Mouse (Mus musculus) CH12.LX (cell line): Measurements from ENCODE around the gene Edem2. TPM values are rescaled to one million over a fixed set of nuclear protein-coding genes. Genes with fewer than 3 reads are reported as not detected.
A peak's percentile ranks its signal among the peaks of the same experiment; 100 is the strongest.

ENCODE experiments used
- DNase-seq: peaks from one replicate; pipeline ENCODE4 v3.0.0-alpha.2; 2013; ENCODE audit errors: extremely low read depth
- H3K27ac ChIP-seq: 2 replicates; pipeline ENCODE4 v1.5.1; 2012; ENCODE audit warnings: low read depth, mild to moderate bottlenecking, control low read depth, moderate library complexity; ENCODE audit not compliant: insufficient read depth
- H3K27me3 ChIP-seq: replicated peaks from 2 replicates; pipeline ENCODE3; 2012; ENCODE audit warnings: inconsistent platforms
- H3K36me3 ChIP-seq, 2 experiments: replicated peaks in 1 of 2; 2 replicates each; pipeline versions ENCODE3 to v1.6.1; 2012; ENCODE audit warnings: inconsistent platforms in 1 of 2, low read length in 1 of 2, mild to moderate bottlenecking in 1 of 2, mixed read lengths in 1 of 2, moderate library complexity in 1 of 2; ENCODE audit not compliant: control insufficient read depth in 1 of 2, insufficient read depth in 1 of 2
- H3K4me1 ChIP-seq, 2 experiments: 2 replicates each; pipeline ENCODE4 v1.6.1; 2012; ENCODE audit warnings: inconsistent platforms in 1 of 2, moderate library complexity in 1 of 2; ENCODE audit not compliant: insufficient read depth in 2 of 2, control insufficient read depth in 1 of 2
- H3K4me2 ChIP-seq: 2 replicates; pipeline ENCODE4 v1.6.1; 2012; ENCODE audit warnings: low read depth, mild to moderate bottlenecking, control low read depth; ENCODE audit not compliant: poor library complexity, insufficient read depth, severe bottlenecking
- H3K4me3 ChIP-seq, 3 experiments: fragments of 150-350 bp in 1 of 3; sonication (generic) in 1 of 3; replicated peaks in 1 of 3; 2 replicates each; pipeline versions ENCODE3 to v1.5.1; 2011 to 2012; ENCODE audit warnings: low read depth in 2 of 3, low read length in 2 of 3, mild to moderate bottlenecking in 2 of 3, moderate library complexity in 2 of 3, control low read depth in 1 of 3, improper control_type of control experiment in 1 of 3, inconsistent platforms in 1 of 3, mixed read lengths in 1 of 3; ENCODE audit not compliant: poor library complexity in 1 of 3
- H3K79me2 ChIP-seq: replicated peaks from 2 replicates; pipeline ENCODE4 v1.6.1; 2012; ENCODE audit warnings: mild to moderate bottlenecking, moderate library complexity; ENCODE audit not compliant: control insufficient read depth, poor library complexity, insufficient read depth, severe bottlenecking; ENCODE audit errors: extremely low read depth
- H3K9ac ChIP-seq: 2 replicates; pipeline ENCODE4 v1.6.1; 2012; ENCODE audit warnings: low read depth, mild to moderate bottlenecking, control low read depth, moderate library complexity; ENCODE audit not compliant: insufficient read depth
- H3K9me3 ChIP-seq: replicated peaks from 2 replicates; pipeline ENCODE3; 2012; ENCODE audit warnings: low read length, inconsistent platforms, mixed read lengths
- BHLHE40 ChIP-seq: IDR thresholded peaks from 2 replicates; pipeline ENCODE4 v1.6.1; 2011; ENCODE audit warnings: mild to moderate bottlenecking, low read depth, low read length, improper control_type of control experiment
- CHD1 ChIP-seq: IDR thresholded peaks from 2 replicates; pipeline ENCODE4 v1.6.1; 2012; ENCODE audit warnings: low read depth, low read length, improper control_type of control experiment, inconsistent platforms
- CTCF ChIP-seq, 2 experiments: IDR thresholded peaks in 1 of 2; conservative IDR thresholded peaks in 1 of 2; 2 replicates each; pipeline ENCODE4 v1.5.1; 2011 to 2012; ENCODE audit warnings: low read depth in 2 of 2, low read length in 2 of 2, improper control_type of control experiment in 1 of 2, inconsistent platforms in 1 of 2, mild to moderate bottlenecking in 1 of 2, moderate library complexity in 1 of 2
- MAFK ChIP-seq: IDR thresholded peaks from 2 replicates; pipeline ENCODE4 v1.6.1; 2011; ENCODE audit warnings: low read length, improper control_type of control experiment; ENCODE audit not compliant: insufficient replicate concordance
- NELFE ChIP-seq: IDR thresholded peaks from 2 replicates; pipeline ENCODE4 v1.6.1; 2011; ENCODE audit warnings: low read depth, low read length, improper control_type of control experiment
- POLR2A ChIP-seq: IDR thresholded peaks from 2 replicates; pipeline ENCODE4 v1.6.1; 2011; ENCODE audit warnings: low read depth, mild to moderate bottlenecking, improper control_type of control experiment, low read length
- RAD21 ChIP-seq: IDR thresholded peaks from 2 replicates; pipeline ENCODE4 v1.6.1; 2011; ENCODE audit warnings: low read depth, mild to moderate bottlenecking, low read length, improper control_type of control experiment, moderate library complexity
- SIN3A ChIP-seq: IDR thresholded peaks from 2 replicates; pipeline ENCODE4 v1.6.1; 2012; ENCODE audit warnings: low read length, improper control_type of control experiment, inconsistent platforms
- SMC3 ChIP-seq: IDR thresholded peaks from 2 replicates; pipeline ENCODE4 v1.6.1; 2011; ENCODE audit warnings: low read depth, low read length, improper control_type of control experiment
- UBTF ChIP-seq: IDR thresholded peaks from 2 replicates; pipeline ENCODE4 v1.6.1; 2012; ENCODE audit warnings: low read depth, mild to moderate bottlenecking, inconsistent platforms, low read length, improper control_type of control experiment, moderate library complexity
- USF2 ChIP-seq: conservative IDR thresholded peaks from 2 replicates; pipeline ENCODE4 v1.6.1; 2011; ENCODE audit warnings: low read depth, low read length, improper control_type of control experiment
- ZC3H11A ChIP-seq: IDR thresholded peaks from 2 replicates; pipeline ENCODE4 v1.6.1; 2012; ENCODE audit warnings: low read depth, mild to moderate bottlenecking, inconsistent platforms, low read length, improper control_type of control experiment
- ZNF384 ChIP-seq: IDR thresholded peaks from 2 replicates; pipeline ENCODE4 v1.6.1; 2012; ENCODE audit warnings: low read depth, low read length, improper control_type of control experiment, inconsistent platforms
- dilution Hi-C: fragments of 300-500 bp; cut with MboI; formaldehyde crosslinking; loops from 2 replicates; pipeline ENCODE4 v1.14.3; 2020; ENCODE audit warnings: low sequenced_read_pairs; ENCODE audit not compliant: extremely low pct_unique_long_range_greater_than_20kb, extremely low pct_ligation_motif_present
- in situ Hi-C: fragments of 300-500 bp; cut with MboI; formaldehyde crosslinking; loops from 3 replicates; pipeline ENCODE4 v1.14.3; 2019; ENCODE audit warnings: low sequenced_read_pairs, low pct_ligation_motif_present, low pct_unique_long_range_greater_than_20kb, mixed read lengths
- polyA plus RNA-seq: library from polyadenylated mRNA; unstranded; fragments of >175 nt; gene quantifications from 2 replicates; pipeline ENCODE4 v1.2.1, GENCODE M21; 2012; ENCODE audit warnings: low read depth; ENCODE audit not compliant: insufficient read length
- total RNA-seq, 2 experiments: library from RNA; depleted of rRNA; stranded (reverse); fragments of 300-350 nt in 1 of 2; fragments of >200 nt in 1 of 2; gene quantifications; 2 replicates each; pipeline ENCODE4 v1.2.3; 2012 to 2014

Edem2 gene
- total and polyA plus RNA-seq, 3 experiments: 42.5 to 71.8 (median 48.7) TPM

- peaks cover 21% of the 10 kb centered on the region for H3K27me3 ChIP-seq
- DNase-seq: peak; percentile 78
- no peak overlapping the region for H3K27ac ChIP-seq
- no peaks in the 10 kb centered on the region for H3K9me3 ChIP-seq
- TF ChIP-seq ZC3H11A: peak; percentile 22; the same call in 1 of the 2 replicates
- TF ChIP-seq CTCF (conservative IDR thresholded peaks at IDR 0.05 in 1 of 2, IDR thresholded peaks at IDR 0.05 in 1 of 2; ENCODE audit: low read depth in 2 of 2, low read length in 2 of 2): peak in 1 of 2 experiments; percentile 93; a peak in 3 of 4 replicates
- TF ChIP-seq SIN3A: no peak
- TF ChIP-seq RAD21: peak; percentile 95
- peak; percentile 76 for TF ChIP-seq SMC3
- TF ChIP-seq NELFE: no peak
- no peak for TF ChIP-seq ZNF384
- TF ChIP-seq BHLHE40: 0 out of 2 replicates have a peak, but pooled peaks have one; percentile 24
- TF ChIP-seq USF2: no peak
- in situ Hi-C loops: loop anchor here (25.0 kb wide), 1 partner anchor 253 kb away; the partner anchor contains the start of genes Acss2 and Ggt7
- peaks cover 3 to 13% of the 10 kb centered on the region in 2 experiments; a peak in 3 of 4 replicates for H3K4me1 ChIP-seq
- no peak overlapping the region for H3K4me3 ChIP-seq
- dilution Hi-C loops: no loop called here
- no peak overlapping the region; the same call in 1 of the 2 replicates for H3K9ac ChIP-seq
- H3K36me3 ChIP-seq: no peaks in the 10 kb centered on the region
- H3K79me2 ChIP-seq: no peaks in the 10 kb centered on the region
- H3K4me2 ChIP-seq: peak overlapping the region; percentile 37; the same call in 1 of the 2 replicates
These were observed 35.6 kb upstream of the Edem2 start for GRCm38 (mm10) chr2:155764679-155765418.

GRCm38 (mm10) chr2:155756855-155757566, 27.7 kb upstream of the Edem2 start:
- Histone ChIP-seq H3K79me2 (no peaks in the 10 kb centered on the region), H3K4me2 (no peak overlapping the region), H3K4me1 (peaks cover 0 to 7% of the 10 kb centered on the region in 2 experiments; a peak in 1 of 4 replicates), H3K36me3 (no peaks in the 10 kb centered on the region), H3K27ac (no peak overlapping the region), H3K9me3 (no peaks in the 10 kb centered on the region), H3K4me3 (no peak overlapping the region), H3K9ac (no peak overlapping the region), H3K27me3 (peaks cover 8% of the 10 kb centered on the region)
- DNase-seq: no peak
- dilution Hi-C loops: no loop called here
- in situ Hi-C loops: loop anchor here (5.0 to 25.0 kb wide), 2 partner anchors 85 to 245 kb away; partner anchors contain the start of genes Acss2 and Ggt7
- TF ChIP-seq RAD21: peak; percentile 7
- TF ChIP-seq POLR2A: no peak
- peak in 1 of 2 experiments; percentile 72; a peak in 2 of 4 replicates for TF ChIP-seq CTCF (conservative IDR thresholded peaks at IDR 0.05 in 1 of 2, IDR thresholded peaks at IDR 0.05 in 1 of 2; ENCODE audit: low read depth in 2 of 2, low read length in 2 of 2)
- peak; percentile 8; the same call in 1 of the 2 replicates for TF ChIP-seq SMC3

- dilution Hi-C loops (no loop called here), in situ Hi-C loops (loop anchor here (5.0 to 25.0 kb wide), 2 partner anchors 83 to 243 kb away; partner anchors contain the start of genes Acss2 and Ggt7)
- H3K4me3 ChIP-seq: no peak overlapping the region
- H3K27me3 ChIP-seq: peaks cover 8% of the 10 kb centered on the region
- no peak overlapping the region for H3K4me2 ChIP-seq
- H3K79me2 ChIP-seq: no peaks in the 10 kb centered on the region
- no peaks in the 10 kb centered on the region for H3K9me3 ChIP-seq
- no peak overlapping the region for H3K27ac ChIP-seq
- no peaks in the 10 kb centered on the region for H3K4me1 ChIP-seq
- peak; percentile 75 for TF ChIP-seq ZNF384
- peak; percentile 64 for TF ChIP-seq SMC3
- TF ChIP-seq RAD21: peak; percentile 71
- no peak for TF ChIP-seq MAFK
- no peak for TF ChIP-seq NELFE
- no peak for TF ChIP-seq CHD1
- peak; percentile 47 to 79 for TF ChIP-seq CTCF (conservative IDR thresholded peaks at IDR 0.05 in 1 of 2, IDR thresholded peaks at IDR 0.05 in 1 of 2; ENCODE audit: low read depth in 2 of 2, low read length in 2 of 2)
- TF ChIP-seq UBTF: no peak
- DNase-seq: peak; percentile 79
- H3K36me3 ChIP-seq: no peaks in the 10 kb centered on the region
- H3K9ac ChIP-seq: no peak overlapping the region
These were observed 26.5 kb upstream of the Edem2 start for GRCm38 (mm10) chr2:155755746-155756145.
